Mouse (Mus musculus): ENCODE measurements around the gene Gna12.

DNA sequence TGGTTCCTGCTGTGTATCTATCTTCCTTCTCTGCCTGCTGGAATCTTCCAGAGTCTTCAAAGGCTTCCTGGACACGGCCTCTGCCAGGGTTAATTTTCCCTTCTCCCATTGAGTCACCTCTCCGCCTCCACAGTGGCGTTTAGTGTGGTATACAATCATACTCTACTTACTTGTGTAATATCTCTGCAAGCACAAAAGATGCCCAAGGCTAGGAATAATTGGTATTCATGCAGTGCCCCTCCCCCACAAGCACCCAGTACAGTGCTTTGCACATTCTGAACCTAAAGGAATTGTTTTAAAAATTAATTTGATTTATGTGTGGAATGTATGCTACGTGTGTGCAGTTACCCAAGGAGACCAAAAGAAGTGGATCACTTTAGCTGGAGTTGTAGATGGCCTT is 10.6 kb downstream of the Gna12 start:
- TF ChIP-seq CTCF (IDR thresholded peaks at IDR 0.05; ENCODE audit: control insufficient read depth, insufficient read depth, insufficient replicate concordance, low read depth, low read length) (no peak), POLR2A (IDR thresholded peaks at IDR 0.05; ENCODE audit: control insufficient read depth, low read depth, low read length) (no peak)

All from testis, adult 2 months (tissue).